Mouse (Mus musculus): ENCODE data around the gene Gm45062.

GRCm38 (mm10) chr6:8503953-8504352 is 244.7 kb downstream of the Gm45062 start:
- no peak for TF ChIP-seq CTCF (IDR thresholded peaks at IDR 0.05; ENCODE audit: extremely low read depth, insufficient read length, insufficient replicate concordance, low read depth, low read length)
- TF ChIP-seq POLR2A (IDR thresholded peaks at IDR 0.05; ENCODE audit: low read depth, low read length) = no peak
